Mouse (Mus musculus) cerebellum, adult 18-20 months (tissue): ENCODE measurements around the gene Magi2.
"Not testable (repeated sequence)": the region's sequence is repeated elsewhere in the genome, so short reads cannot be mapped to it uniquely, and the experiment has no call there.

Source experiments
- DNase-seq, 2 experiments: peaks; one replicate each; pipeline ENCODE4 v3.0.0; 2021

The Magi2 gene

DNA sequence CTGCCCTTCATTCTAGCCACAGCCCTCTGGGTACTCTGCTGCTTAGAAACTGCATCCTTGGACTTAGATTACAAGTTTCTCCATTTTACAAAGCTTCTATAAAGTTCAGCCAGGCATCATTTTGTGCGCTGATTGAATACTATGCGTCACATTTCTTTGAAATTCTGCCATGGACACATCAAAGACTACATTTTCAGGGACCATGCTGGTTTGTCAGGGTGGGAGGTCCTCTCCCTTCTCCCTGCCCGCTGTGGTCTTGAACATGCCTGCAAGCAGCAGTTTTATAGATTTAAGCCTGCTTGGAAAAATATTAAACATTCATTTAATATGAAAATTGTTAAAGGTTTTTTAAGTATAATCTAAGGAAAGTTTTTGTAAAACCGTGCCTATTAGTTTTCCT is 1030.6 kb downstream of the Magi2 start:
- no peak for DNase-seq

DNA sequence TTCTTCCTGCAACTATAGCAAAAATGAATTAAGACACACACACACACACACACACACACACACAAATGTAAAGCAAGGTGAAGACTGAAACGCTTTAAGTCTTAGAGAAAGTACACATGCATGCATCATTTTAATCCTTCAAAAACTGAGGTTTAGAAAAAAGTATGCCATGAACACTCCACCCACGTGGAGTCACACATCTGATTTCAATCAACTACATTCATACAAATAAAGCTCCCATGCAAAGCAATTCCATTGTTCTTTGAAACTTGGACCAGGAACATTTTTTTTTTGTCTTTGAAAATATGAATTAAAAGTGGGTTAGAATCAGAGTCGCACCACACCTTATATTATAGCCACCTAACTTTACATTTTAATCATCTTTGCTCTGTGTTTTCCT is 1032.9 kb downstream of the Magi2 start:
- no peak for DNase-seq

DNA sequence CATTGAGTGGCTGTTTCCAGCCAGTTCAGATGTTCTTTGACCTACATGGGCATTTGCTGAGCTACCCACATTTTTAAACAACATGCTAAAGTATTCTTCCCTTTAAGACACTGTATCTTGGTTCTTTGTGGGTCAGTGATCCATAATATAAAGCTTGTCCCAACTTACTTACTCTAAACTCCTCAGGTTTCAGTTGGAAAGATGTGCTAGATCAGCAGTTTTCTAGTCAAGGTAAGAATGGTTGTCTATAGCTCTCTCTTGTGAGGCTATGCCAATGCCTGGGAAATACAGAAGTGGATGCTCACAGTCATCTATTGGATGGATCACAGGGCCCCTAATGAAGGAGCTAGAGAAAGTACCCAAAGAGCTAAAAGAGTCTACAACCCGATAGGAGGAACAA is 1045.8 kb downstream of the Magi2 start:
- not testable (repeated sequence) for DNase-seq

DNA sequence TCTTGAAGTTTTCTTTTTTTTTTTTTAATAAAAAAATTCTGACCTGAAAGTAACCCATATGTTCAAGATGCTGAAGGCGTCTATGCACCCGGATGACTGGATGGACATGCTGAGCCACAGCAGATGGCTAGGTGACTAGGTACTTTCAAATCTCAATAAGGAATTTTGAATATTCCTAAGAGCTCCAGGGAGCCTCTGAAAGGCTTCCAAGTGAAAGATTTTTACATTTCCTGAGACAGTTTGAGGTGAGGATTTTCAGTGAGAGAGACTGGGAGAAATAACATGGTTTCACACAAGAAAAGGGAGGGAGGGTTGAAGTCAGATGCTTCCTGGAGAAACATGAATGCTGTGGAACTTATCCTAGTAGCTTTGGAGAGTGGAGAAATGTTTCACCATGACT is 1048.8 kb downstream of the Magi2 start:
- peak; percentile 58 to 68 for DNase-seq

DNA sequence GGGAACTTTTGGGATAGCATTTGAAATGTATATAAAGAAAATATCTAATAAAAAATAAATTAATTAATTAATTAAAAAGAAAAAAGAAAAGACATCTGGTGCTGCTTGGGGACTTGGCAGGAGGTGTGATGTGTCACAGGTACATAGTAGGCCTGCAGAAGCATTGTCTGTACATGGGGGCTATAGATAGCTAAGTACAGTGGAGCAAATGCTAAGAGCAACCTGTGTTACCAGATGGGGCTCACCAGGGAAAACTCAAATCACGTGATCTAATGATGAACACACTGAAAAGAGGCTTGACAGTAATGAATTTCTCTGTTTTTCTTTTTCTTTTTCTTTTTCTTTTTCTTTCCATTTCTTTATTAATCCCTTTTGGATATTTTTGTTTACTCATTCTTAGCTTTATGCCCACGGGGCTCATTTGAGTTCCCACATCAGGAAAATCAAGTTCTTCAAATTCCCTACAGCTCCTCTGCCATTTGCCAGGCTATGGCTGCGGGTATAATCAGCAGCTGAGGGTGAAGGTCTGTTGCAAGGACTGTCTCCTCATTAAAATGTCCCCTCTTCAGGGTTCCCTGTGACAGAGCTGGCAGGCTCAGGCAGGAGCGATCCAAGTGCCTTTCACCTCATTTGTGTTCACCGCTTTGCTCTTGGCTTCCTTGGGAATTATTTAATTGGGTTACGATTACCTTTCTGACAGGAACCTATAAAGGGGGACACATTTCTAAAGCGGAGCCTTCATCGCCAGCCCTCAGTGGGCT is 1058.4 kb downstream of the Magi2 start:
- DNase-seq = no peak

DNA sequence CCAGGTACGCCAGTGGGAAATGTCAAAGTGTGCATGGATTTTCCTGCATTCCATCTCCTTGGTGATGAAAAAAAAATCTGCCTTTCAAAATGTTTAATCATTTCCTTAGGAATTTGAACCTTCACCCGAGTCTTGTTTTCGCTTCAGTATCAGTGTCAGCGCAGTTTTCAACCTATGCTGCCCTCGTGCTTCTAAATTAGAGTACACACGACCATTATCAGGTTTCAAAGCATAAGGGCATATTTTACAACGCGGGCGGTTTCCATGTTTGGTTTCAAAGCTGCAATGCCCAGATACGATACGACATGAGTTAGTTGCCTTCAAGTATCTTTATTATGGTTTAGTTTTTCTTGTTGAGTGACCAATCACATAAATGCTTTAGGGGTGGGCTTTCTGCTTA is 1067.7 kb downstream of the Magi2 start:
- no peak for DNase-seq

DNA sequence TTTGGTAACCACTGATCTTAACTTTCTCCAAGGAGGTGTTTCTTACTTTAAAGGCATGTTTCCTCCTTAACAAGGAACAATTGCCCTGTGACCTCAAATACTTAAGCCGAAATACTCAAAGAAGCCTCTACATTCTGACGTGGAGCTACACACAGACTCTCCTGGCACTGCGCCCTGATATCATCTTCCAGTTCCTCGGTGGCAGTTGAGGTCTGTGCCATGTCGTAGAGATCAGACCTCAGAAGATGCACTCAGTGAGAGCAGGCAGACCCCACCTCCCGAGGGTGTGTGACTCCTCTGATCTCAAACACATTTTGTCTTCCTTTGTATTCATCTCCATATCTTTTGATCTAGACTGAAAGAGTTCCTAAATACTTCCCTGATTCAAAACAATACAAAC is 1073.0 kb downstream of the Magi2 start:
- no peak for DNase-seq

DNA sequence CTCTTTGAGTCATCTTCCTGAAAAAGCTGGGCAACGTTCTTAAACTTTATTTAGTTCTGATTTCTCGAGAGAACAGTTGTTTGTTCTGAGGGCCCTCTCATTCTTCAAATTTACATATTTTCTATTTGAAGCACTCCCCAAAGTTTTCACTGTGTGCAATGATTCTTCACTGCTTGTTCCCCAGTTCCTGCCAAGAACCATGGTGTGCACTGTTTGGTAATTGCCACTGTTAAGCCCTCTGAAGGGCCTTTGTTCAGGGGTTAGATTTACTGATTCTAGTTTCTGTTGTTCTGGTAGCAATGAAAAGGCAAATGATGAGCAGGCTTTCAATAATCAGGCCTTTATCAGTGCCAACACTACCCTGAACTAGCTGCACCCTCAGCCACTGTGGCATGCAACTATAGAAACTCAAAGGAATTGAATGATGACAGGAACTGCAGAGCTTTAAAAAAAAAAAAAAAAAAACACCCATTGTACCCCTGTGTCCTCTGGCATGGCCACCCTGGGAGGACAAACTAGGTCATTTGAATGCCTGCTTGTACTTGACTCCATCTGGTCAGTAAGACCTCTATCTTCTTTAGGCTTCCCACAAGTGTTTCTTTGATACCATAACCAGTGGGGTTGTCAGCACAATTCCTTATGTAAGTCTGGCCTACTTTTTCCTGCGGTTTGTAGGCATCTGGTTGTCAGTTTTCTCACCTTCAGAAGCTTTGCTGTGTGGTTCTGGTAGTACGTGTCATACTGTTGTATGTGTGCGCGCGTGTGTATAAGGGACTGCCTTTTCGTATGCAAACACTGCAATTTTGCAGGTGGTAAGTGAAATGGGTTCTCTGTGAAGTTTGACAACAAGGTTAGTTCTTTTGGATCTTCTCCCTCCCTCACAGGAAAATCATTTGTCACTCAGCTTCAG is 1076.5 kb downstream of the Magi2 start:
- no peak for DNase-seq

DNA sequence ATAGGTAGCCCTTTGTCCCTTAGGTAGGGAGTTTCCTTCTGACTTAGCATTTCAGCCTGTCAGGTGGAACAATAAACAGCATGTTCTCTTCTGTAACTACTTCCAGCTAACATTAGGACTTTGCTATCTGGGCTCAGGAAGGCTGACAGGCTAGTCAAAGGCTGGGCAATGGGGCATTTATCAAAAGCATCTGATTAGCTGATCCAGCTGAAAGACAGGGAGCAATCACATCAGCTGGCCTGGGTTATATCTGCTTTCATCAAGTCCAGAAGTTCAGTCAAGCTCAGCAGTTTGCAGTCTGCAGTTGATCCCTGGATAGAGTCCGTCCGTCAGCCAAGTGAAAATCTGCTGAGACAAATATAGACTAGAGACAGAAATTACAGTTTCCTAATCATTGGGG is 1094.1 kb downstream of the Magi2 start:
- no peak for DNase-seq

DNA sequence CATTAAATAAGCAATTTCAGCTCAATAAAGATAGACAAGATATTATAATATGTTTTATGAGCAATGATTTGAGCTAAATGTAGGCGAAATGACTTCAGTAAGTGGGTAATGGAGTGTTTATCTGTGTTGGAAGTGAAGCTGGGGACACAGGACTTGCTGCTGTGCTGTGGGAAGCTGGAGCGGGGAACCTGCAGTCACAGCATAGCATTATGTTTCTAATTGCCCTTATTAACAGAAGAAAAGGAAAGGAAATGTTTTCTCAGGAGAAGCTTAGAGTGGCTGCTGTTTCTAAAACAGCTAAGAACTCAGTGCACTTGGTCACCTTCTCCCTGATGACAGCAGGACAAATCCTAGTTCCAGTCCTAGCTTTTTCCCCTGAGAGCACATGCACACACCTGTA is 1098.5 kb downstream of the Magi2 start:
- no peak for DNase-seq

DNA sequence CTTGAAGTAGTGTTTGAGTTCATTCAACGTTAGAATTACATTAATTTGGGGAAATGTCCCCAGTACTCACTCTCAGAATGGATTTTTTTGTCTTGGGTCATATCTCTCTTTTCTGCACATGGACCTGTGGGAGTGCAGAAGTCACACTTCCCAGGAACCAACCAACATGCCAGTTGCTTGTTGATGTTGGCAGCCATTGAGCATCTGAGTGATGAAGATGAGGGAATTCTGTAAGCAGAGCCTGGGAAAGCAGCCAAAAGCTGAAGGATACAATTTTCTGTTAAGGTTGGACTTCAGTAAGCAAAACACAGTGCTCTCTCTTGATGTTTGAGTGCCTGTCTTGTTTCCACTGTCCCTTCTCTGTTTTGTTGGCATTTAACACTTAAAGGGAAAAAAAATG is 1102.1 kb downstream of the Magi2 start:
- DNase-seq = peak; percentile 11 to 21

DNA sequence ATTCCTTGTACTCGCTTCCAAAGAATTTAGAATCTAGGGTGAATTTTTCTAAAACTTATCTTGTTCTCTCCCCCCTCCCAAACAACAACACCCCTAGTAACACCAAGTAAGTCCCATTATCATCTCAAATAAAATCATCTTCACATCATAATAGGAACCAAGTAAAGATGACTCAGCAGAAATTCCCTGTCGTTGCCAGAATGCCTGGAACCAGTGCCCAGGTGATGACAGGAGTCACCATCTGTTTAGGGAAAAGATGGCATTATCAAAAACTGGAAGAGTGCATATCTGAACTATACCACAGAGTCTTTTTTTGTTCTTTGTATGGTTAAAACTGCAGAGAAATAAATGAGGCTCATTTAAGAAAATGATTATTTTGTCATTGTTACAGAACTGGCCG is 1103.2 kb downstream of the Magi2 start:
- peak; percentile 73 to 76 for DNase-seq

DNA sequence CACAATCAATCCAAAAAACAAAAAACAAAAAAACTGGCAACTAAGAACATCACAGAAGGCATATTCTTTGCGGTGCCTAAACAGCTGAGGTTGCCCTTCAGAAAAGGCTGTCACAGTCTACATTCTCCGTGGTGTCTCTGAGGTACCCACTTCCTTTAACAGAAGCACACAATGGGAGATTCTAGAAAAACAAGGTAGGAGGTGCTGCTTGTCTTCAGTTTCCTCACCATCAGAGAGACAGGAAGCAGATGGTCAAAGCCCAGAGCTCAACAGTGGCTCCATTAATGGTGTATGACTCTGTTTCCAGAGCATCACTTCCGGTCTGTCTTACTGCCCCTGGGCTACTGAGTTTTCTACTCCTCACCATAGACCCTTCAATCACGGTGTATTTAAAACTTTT is 1105.7 kb downstream of the Magi2 start:
- DNase-seq = no peak

DNA sequence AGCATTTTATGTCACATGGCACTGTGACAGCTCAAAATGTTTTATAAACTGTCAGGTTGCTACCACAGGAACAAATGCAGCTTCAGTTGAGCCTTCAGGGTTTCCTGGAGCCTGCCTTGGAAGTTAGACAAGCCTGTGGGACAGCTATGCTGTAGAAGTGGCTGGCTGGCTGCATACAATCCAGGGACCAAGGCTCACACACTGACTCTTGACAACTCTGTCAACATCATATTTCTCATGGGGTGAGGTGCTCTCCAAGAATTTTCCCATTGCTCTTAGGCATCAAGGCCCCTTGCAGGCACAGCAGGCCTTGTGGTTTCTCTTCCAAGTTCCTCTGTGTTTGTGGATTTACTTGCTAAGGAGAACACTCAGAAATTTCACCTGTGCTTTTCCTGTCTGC is 1107.7 kb downstream of the Magi2 start:
- DNase-seq = no peak

DNA sequence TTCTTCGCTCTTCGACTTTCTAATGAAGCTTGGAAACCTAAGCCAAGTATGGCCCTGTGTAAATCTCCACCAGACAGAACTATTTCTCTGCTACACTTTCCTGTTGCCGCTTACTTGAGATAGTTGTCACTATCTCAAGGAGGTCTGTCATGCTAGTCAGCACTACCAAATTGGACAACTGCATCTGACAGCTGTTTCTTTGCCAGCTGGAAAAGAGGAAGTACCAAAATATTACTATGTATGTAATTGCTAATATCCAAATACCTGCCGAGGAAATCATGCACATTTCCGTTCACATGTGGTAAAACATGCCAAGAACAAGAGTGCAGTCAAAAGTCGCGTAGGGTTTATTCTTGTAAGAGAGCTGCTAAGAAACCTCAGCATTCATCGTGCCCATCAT is 1126.1 kb downstream of the Magi2 start:
- no peak for DNase-seq

DNA sequence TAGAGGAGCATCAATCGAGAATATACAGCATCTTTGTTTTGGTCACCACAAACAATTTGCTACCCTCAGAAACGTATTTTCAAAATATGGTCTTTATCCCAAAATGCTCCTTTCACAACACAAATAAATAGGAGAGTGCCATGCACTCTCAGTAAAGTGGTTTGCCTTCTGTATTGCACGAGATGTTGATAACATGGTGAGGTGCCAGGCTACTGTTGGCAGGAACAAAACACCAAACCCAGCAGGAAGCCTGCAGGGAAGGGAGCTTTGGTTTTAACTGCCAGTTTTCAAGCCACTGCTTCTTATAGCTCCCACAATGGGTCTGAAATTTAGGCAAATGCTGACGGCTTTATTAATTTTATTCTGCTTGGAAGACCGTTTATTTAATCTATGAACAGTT is 1131.6 kb downstream of the Magi2 start:
- peak; percentile 84 to 88 for DNase-seq

DNA sequence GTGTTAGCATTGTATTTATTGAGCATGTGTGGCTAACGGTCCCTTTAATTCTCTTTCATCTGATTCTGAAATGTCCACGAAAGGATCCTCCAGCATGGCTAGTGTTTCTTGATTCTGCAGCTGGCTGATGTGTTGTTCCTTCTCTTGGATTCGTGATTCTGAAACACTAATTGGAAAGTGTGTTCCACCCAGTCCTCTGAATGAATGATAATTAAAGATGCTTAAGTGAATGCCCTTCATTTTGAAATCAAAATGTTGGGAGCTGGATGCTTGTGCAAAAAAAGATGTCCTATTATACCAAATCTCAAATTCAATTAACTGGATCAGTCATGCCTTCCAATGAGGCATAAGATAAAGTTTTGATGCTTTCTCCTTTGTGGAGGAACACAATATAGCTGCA is 1132.2 kb downstream of the Magi2 start:
- DNase-seq = no peak

DNA sequence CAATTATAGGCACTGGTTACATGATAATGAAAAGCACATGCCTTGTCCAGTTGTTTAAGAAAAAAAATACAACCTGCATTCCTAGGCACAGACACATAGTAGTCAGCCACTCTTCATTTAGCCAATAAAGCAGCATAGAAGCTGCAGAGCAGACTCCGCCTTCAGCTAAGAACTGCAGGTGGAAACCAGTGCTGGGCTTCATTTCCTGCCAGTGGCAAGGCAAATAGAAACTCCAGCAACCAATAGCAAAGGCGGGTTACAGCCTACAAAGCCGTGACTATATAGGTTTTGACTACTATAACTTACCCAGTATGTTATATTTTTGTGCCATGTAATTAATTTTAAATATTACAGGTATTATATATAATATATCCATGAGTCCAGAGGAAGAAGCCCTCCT is 1135.3 kb downstream of the Magi2 start:
- DNase-seq = no peak

DNA sequence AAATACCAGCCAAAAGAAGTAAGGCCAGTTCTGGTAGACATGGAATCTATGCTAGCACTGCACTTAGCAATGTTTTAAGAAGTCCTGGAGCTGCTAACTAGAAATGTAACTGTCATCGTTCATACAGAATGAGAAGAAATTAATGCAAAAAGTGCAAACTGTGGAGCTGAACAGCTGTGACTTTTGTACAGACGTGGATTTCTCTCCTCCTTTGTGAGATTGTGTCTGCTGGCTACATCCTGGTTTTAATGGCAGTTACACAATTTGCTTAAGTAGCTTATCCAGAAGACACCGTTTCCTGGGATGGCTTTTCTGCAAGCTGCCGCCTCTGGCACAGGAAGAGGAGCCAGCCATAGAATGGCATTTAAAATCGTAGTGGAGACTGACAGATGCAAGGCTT is 1136.4 kb downstream of the Magi2 start:
- DNase-seq = no peak

DNA sequence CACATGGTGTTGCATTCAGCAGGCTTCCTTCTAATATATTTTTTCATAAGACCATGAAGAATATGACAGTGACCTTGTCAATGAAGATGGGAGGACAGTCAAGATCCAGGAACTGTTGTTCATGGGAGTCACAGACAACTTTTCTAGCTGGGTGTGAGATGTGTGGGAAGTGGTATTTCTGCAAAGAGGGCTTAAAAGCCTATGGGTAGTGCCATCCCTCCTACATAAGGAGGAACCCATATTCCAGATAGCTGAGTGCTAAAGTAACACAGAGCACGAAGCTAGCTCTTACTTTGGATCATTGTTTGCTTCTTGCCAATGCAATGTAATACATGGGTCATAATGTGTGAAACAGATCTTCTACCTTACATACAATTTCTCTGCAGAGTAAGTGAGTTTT is 1146.8 kb downstream of the Magi2 start:
- no peak for DNase-seq

DNA sequence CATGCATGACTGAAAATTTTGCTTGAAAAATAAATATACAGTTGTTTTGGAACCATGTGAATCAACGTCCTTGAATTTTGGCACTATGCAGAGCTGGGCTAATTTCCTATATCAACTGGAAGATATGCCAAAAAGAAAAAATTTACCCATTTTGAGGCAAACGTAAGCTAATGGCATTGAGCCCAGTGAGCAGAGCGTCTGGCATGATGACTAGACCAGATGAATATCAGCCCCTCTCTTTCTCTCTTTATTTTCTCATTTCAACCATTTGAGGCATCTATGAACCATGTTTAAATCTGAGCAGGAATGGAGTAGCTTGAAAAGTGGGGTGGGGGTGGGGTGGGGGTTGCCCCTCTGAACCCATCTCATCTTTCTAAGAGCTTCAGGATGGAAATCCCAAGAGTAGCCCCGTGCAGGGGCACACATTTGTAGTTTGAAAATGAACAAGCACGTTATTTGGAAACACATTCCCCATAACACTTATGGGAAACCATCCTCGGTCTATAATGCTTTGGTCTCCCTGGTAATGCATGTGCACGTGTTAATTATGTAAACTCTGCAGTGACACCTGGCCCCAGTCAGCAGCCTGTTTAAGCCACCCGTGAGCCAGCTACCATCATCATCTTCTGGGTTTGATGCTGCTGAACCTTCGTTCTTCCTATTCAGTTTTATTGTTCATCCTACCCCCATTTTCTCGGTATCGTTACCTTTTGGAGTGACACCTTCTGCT is 1151.4 kb downstream of the Magi2 start:
- peak; percentile 18 to 20 for DNase-seq

DNA sequence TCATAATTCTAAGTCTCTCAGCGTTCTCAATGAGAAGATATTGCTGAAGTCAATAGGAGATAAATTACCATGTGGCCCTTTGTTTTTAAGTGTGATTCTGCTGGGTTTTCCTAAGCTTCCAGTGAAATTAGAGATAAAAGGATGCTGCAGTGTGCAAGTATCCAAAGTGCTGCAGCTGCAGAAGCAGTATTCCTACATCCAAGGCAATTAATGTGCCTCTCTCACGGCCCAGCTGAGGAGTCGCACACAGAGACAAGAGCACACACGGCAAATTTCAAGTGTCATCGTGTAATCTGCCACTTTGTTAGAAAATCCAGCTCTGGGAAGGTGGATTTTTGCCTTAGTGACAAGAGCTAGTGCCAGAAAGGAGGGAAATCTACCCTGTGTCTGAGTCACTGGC is 1177.7 kb downstream of the Magi2 start:
- no peak for DNase-seq

DNA sequence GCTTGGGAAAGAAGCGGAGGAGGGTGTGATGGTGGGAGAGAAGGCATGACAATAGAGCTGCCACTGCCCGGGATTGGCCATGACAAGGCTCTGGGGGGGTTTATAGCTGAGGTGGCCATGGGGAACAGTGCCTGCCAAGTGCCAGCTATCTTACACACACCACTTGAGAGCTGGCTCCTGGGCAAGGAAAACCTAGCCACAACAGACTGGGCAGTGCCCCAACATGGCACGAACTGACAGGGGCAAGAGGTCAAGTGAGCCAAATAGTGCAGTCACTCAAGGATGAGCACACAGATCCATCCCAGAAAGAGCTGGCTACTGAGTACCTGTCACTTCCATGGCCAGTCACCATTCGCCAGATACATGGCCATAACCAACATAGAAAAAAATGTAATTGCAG is 1179.8 kb downstream of the Magi2 start:
- no peak for DNase-seq

DNA sequence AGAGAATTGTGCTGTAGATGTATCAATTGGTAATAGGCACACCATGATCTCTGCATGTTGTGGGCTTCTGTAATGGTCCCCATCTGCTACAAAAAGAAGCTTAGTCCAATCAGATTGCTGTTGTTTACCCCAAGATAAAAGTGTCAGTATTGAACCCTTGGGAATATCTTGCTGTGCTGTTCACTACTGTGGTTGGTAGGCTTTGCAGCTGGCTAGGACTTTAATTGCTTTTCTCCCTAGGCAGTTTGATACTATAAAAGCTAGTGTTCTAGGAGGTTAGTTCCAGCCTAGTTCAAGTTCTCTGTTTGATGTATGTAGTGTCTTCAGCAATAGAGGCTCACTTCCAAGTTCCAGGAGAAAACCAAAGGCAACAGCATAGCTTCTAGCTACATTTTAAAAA is 1188.5 kb downstream of the Magi2 start:
- no peak for DNase-seq
